Mouse (Mus musculus): ENCODE results near the gene Lrrc74a.

Gene Lrrc74a

GRCm38 (mm10) chr12:86734319-86734810 lies at the start of gene Lrrc74a:
Gene Lrrc74a, plus strand, starts transcription at chr12:86734369.
- no peak for DNase-seq

- DNase-seq, result no peak
Measured at GRCm38 (mm10) chr12:86685275-86685674, 48.9 kb upstream of the Lrrc74a start.

- no peak for DNase-seq
Measured at GRCm38 (mm10) chr12:86686551-86687330, 47.4 kb upstream of the Lrrc74a start.

GRCm38 (mm10) chr12:86687445-86687955 lies 46.7 kb upstream of the Lrrc74a start:
- DNase-seq, result no peak

- DNase-seq, result no peak
Measured at GRCm38 (mm10) chr12:86687971-86688573, 46.1 kb upstream of the Lrrc74a start.

GRCm38 (mm10) chr12:86688917-86689316 lies 45.3 kb upstream of the Lrrc74a start:
- DNase-seq, result no peak

- no peak for DNase-seq
Measured at GRCm38 (mm10) chr12:86690700-86691485, 43.3 kb upstream of the Lrrc74a start.

GRCm38 (mm10) chr12:86692471-86693356 lies 41.5 kb upstream of the Lrrc74a start:
- peak in 1 of 2 experiments; percentile 24 for DNase-seq

GRCm38 (mm10) chr12:86693389-86693788 lies 40.8 kb upstream of the Lrrc74a start:
- DNase-seq, result no peak

- DNase-seq, result peak in 1 of 2 experiments; percentile 28
Measured at GRCm38 (mm10) chr12:86694441-86694840, 39.7 kb upstream of the Lrrc74a start.

- no peak for DNase-seq
Measured at GRCm38 (mm10) chr12:86697996-86698395, 36.2 kb upstream of the Lrrc74a start.

GRCm38 (mm10) chr12:86698537-86698936 lies 35.6 kb upstream of the Lrrc74a start:
- no peak for DNase-seq

GRCm38 (mm10) chr12:86699965-86700926 lies 33.9 kb upstream of the Lrrc74a start:
- DNase-seq, result peak in 1 of 2 experiments; percentile 22

- DNase-seq, result no peak
Measured at GRCm38 (mm10) chr12:86700927-86701310, 33.2 kb upstream of the Lrrc74a start.

GRCm38 (mm10) chr12:86701491-86701890 lies 32.7 kb upstream of the Lrrc74a start:
- DNase-seq, result no peak

GRCm38 (mm10) chr12:86702690-86703089 lies 31.5 kb upstream of the Lrrc74a start:
- DNase-seq, result no peak

- peak in 1 of 2 experiments; percentile 29 for DNase-seq
Measured at GRCm38 (mm10) chr12:86705843-86706242, 28.3 kb upstream of the Lrrc74a start.

- DNase-seq, result peak in 1 of 2 experiments; percentile 12
Measured at GRCm38 (mm10) chr12:86714026-86714425, 20.1 kb upstream of the Lrrc74a start.

GRCm38 (mm10) chr12:86715401-86715800 lies 18.8 kb upstream of the Lrrc74a start:
- DNase-seq, result peak; percentile 49 to 70

GRCm38 (mm10) chr12:86716962-86717361 lies 17.2 kb upstream of the Lrrc74a start:
- no peak for DNase-seq

All from kidney, postnatal 25 days (tissue).